Mouse (Mus musculus): Measurements from ENCODE around the gene Snapc2. TPM values are rescaled to one million over a fixed set of nuclear protein-coding genes. Genes with fewer than 3 reads are reported as not detected.

Snapc2 gene
- total RNA-seq (2021) = 10 to 100 TPM; 28.8 to 31.1 TPM
- long read RNA-seq, experiment 1, transcript Snapc2-201 (5 exons, 1,536 nt) = major isoform, 18 of 24 reads
- long read RNA-seq, experiment 1, partial matches to known transcripts = 3 of 24 reads
- long read RNA-seq, experiment 1, other reads (novel, unspliced or antisense) = 3 of 24 reads
- long read RNA-seq, experiment 2, transcript Snapc2-201 (5 exons, 1,536 nt) = major isoform, 27 of 27 reads
- long read RNA-seq, experiment 2, partial matches to known transcripts = 0 of 27 reads
- long read RNA-seq, experiment 2, other reads (novel, unspliced or antisense) = 0 of 27 reads

- peak; percentile 94 to 95 for DNase-seq (ENCODE audit: low spot score in 2 of 2)
- intact Hi-C loops (cut with DNase I) = no loop called here
Measured at GRCm38 (mm10) chr8:4252934-4253841, at the start of gene Snapc2. Snapc2 (plus strand) TSS chr8:4253080.

- DNase-seq (ENCODE audit: low spot score in 2 of 2) = no peak
- intact Hi-C loops (cut with DNase I) = no loop called here
Measured at GRCm38 (mm10) chr8:4205246-4206123, 47.4 kb upstream of the Snapc2 start.

- no peak for DNase-seq (ENCODE audit: low spot score in 2 of 2)
- intact Hi-C loops (cut with DNase I) = no loop called here
Measured at GRCm38 (mm10) chr8:4206182-4207015, 46.5 kb upstream of the Snapc2 start.

GRCm38 (mm10) chr8:4207016-4207350 lies 45.9 kb upstream of the Snapc2 start:
- intact Hi-C loops (cut with DNase I) = no loop called here
- DNase-seq (ENCODE audit: low spot score in 2 of 2) = no peak

- no peak for DNase-seq (ENCODE audit: low spot score in 2 of 2)
- intact Hi-C loops (cut with DNase I) = loop anchor here (5.0 kb wide), 1 partner anchor 36 kb away; the partner anchor contains the start of gene Tgfbr3l
Measured at GRCm38 (mm10) chr8:4211097-4211496, 41.8 kb upstream of the Snapc2 start.

GRCm38 (mm10) chr8:4212809-4213209 lies 40.1 kb upstream of the Snapc2 start:
- no peak for DNase-seq (ENCODE audit: low spot score in 2 of 2)
- intact Hi-C loops (cut with DNase I) = loop anchor here (5.0 kb wide), 1 partner anchor 34 kb away; the partner anchor contains the start of gene Tgfbr3l

- intact Hi-C loops (cut with DNase I) = loop anchor here (5.0 kb wide), 1 partner anchor 34 kb away; the partner anchor contains the start of gene Tgfbr3l
- DNase-seq (ENCODE audit: low spot score in 2 of 2) = no peak
Measured at GRCm38 (mm10) chr8:4213210-4214005, 39.5 kb upstream of the Snapc2 start.

GRCm38 (mm10) chr8:4214006-4214980 lies 38.6 kb upstream of the Snapc2 start:
- intact Hi-C loops (cut with DNase I) = loop anchor here (5.0 kb wide), 1 partner anchor 33 kb away; the partner anchor contains the start of gene Tgfbr3l
- no peak for DNase-seq (ENCODE audit: low spot score in 2 of 2)

GRCm38 (mm10) chr8:4216296-4216695 lies 36.6 kb upstream of the Snapc2 start:
- intact Hi-C loops (cut with DNase I) = no loop called here
- no peak for DNase-seq (ENCODE audit: low spot score in 2 of 2)

GRCm38 (mm10) chr8:4216791-4217621 lies 35.9 kb upstream of the Snapc2 start, which contains the start of gene Prr36:
Prr36 (minus strand) TSS chr8:4217459.
- intact Hi-C loops (cut with DNase I) = no loop called here
- peak; percentile 62 to 80 for DNase-seq (ENCODE audit: low spot score in 2 of 2)

GRCm38 (mm10) chr8:4219617-4220016 lies 33.3 kb upstream of the Snapc2 start:
- DNase-seq (ENCODE audit: low spot score in 2 of 2) = no peak
- intact Hi-C loops (cut with DNase I) = no loop called here

GRCm38 (mm10) chr8:4222059-4222458 lies 30.8 kb upstream of the Snapc2 start:
- DNase-seq (ENCODE audit: low spot score in 2 of 2) = no peak
- intact Hi-C loops (cut with DNase I) = no loop called here

GRCm38 (mm10) chr8:4226323-4226722 lies 26.6 kb upstream of the Snapc2 start:
- DNase-seq (ENCODE audit: low spot score in 2 of 2) = no peak
- intact Hi-C loops (cut with DNase I) = no loop called here

- DNase-seq (ENCODE audit: low spot score in 2 of 2) = no peak
- intact Hi-C loops (cut with DNase I) = no loop called here
Measured at GRCm38 (mm10) chr8:4226739-4227347, 26.0 kb upstream of the Snapc2 start, which contains the start of gene Lrrc8e. Lrrc8e (plus strand) TSS chr8:4226827.

GRCm38 (mm10) chr8:4227919-4228318 lies 25.0 kb upstream of the Snapc2 start:
- no peak for DNase-seq (ENCODE audit: low spot score in 2 of 2)
- intact Hi-C loops (cut with DNase I) = no loop called here

All from left cerebral cortex, postnatal 14 days (tissue).